Mouse (Mus musculus) liver, adult 2 months (tissue): ENCODE results near the gene Faf1.

Experiments used
- CTCF ChIP-seq: fragments of 200-500 bp; IDR thresholded peaks from 2 replicates; pipeline ENCODE4 v1.5.1; 2011; ENCODE audit warnings: low read depth, low read length, control low read depth
- POLR2A ChIP-seq: fragments of 200-500 bp; IDR thresholded peaks from 2 replicates; pipeline ENCODE4 v1.6.1; 2011; ENCODE audit warnings: low read length, control low read depth; ENCODE audit not compliant: insufficient read depth; ENCODE audit errors: extremely low read depth

DNA sequence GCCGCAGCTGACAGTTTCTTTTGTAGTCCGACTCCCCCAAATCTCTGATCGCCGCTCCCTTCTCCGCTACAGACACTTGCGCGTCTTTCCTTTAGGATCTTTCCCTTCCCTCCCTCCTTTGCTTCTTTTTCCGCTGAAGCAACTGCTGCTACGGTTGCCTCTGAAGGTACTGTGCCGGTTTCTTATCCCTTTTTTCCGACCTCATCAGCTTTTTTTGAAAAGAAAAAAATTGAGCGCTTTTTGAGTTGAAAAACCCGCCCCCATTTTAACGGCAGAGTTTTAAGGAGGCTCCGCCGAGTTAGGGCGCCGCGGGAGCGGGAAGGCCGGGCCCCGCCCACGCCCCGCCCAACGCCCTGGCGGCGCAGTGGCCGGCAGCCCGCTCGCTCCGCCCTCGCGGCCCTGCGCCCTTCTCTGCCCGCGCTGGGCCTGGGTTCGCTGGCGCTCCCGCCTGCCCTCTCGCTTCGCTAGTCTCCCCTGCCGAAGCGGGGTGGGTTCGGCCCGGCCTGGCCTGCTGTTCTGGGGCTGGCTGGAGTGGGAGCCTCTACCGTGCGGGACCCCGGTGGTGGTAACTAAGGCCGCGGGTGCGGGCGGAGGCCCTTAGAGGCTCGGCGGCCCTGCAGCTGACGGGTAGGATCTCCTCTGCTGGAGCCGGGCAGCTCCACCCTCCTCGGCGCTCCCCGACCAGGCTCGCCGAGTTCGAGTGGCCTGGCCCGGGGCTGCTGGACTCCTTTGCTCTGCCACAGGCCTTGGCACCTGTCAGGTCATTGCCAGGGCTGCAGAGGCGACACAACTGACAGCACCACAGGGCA, 9.7 kb upstream of the Faf1 start, which contains the start of gene Cdkn2c:
- TF ChIP-seq CTCF (no peak), POLR2A (peak; percentile 88)
